Mouse (Mus musculus): Measurements from ENCODE around the gene Pdcd1lg2.
A peak's percentile ranks its signal among the peaks of the same experiment; 100 is the strongest.

Gene Pdcd1lg2

DNA sequence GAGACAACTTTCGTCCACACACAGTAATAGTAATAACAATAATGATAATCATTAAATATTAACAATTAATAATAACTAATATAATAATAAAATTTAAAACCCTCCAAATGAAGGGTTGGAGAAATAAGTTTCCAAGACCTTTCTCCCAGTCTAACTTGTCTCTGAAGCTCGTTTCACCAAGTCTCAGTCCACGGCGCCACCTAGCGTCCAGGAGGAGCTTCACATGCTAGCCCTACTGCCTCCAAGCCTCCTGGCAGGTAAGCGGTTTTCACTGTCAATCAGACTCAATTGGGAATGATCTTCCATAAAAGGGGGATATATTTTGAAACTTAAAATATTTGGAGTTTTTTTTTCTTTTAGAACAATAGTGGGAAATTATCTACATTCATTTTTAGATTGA, 90.8 kb downstream of the Pdcd1lg2 start:
- peak; percentile 80 for DNase-seq

DNA sequence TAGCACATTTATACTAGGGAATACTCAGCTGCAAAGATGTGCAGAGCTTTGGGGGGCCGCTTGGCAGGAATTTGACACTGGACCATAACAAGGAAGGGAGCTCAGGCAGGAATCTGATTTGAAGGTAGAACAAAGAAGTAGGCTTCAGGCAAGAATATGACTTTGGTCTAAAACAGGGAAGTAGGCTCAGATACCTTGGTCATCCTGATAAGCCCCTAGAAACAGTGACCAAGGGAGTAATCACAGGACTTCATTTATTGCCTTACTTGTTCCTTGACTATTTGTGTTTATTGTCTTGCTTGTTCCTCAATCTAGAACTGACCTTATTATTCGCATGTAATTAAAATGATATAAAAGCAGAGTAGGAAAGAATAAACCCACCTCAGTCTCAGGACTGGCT, 93.4 kb downstream of the Pdcd1lg2 start:
- no peak for DNase-seq

DNA sequence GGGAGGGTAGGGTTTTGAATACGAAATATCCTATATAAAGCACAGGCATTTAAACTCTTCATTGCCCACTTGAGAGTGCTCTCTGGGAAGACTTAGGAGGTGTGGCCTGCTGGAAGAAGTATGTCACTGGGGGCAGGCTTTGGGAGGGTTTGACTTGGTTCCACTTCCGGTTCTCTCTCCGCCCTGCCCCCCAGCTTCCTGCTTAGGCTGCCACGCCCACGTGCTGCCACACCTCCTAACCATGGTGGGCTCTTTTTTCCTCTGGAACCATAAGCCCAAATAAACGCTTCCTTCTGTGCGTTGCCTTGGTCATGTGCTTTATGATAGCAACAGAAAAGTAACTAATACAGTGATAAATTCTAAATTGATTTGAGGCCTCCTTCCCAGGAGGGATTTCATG, 94.9 kb downstream of the Pdcd1lg2 start:
- DNase-seq = no peak

DNA sequence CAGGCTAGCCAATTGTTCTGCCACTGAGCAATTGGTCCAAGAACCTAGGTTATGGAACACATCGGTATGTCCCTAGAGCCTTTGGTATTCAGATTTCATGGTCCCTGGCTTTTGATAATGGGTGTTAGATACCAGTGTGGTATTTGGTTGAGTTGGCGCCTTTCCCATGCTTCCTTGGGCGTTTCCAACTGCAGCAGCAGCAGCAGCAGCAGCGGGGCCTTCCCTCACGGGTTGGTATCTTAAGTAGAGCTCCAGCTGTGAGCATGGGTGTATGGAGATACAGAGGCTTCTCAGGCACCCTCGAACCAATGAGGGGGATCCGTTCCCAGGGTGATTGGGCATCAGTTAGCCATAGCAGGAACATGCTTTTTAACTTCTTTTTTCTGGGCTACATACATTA, 97.5 kb downstream of the Pdcd1lg2 start:
- DNase-seq = no peak

DNA sequence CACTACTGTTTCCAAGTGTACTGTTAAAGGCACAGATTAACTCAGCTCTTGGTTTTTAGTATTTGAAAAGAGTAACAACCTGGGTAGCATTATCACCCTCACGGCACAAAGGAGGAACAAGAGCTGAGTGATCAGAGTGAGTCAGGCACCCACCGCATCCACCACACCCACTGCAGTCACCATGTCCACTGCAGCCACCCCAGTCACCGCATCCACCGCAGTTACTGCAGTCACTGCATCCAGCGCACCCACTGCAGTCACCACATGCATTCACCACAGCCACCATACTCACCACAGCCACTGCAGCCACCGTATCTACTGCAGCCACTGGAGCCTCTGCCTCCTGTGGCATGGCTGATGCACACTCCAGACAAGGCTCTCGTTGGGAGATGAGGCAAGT, 99.1 kb downstream of the Pdcd1lg2 start:
- no peak for DNase-seq

DNA sequence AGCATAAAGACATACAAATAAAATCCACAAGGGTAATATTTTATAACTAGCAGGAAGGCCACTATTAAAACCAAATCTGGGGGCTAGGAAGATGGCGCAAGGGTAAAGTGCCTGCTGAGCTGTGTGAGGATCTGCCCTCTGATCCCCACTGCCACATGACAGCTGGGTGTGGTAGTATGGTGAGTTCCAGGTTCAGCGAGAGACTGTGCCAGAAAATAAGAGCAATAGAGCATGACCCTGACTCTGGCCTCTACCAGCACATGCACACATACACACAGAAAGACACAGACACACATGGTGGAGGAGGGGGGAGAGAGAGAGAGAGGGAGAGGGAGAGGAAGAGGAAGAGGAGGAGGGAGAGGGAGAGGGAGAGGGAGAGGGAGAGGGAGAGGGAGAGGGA, 101.1 kb downstream of the Pdcd1lg2 start:
- no peak for DNase-seq

DNA sequence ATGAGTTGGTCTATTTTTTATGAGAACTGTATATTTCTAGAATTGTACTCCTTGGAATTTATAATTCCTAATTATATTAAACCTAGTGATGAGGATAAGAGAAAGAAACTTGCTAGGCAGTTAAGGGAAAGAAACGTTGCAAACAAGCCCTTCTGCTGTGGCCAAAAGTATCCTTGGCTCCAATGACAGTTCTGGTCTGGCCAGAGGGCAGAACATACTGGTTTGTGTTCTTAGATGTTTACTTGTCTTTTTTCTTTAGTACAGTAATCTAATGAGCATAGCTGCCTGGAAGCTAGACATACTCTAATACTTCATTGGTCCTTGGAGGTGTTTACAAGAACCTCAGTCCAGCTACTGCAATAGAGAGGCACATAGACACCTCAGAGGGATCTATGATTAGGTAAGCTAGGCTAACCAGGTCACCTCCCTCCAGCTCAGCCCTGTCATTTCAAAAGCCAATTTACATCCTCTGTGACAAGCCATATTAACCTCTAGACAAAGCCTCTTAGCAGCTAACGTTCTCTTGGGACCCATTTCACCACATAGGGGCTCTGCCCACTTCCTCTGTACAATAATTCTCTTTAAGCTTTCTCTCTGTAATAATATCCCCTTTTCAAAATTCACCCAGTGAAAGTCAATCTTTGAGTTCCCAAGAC, 102.5 kb downstream of the Pdcd1lg2 start:
- peak; percentile 61 for DNase-seq

DNA sequence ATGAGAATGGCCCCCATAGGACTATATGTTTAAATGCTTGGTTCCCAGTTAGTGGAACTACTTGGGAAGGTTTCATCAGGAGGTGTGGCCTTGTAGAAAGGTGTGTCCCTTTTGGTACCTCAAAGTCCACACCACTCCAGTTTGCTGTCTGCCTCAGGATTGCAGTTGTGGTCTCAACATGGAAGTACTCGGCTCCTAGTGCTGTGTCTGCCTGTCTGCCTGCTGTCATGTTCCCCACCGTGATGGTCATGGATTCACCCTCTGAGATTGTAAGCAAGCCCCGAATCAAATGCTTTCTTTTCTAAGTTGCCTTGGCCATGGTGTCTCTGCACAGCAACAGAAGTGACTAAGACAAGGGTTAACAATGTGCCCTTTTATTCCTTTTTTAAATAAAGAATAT, 103.4 kb downstream of the Pdcd1lg2 start:
- DNase-seq = no peak

DNA sequence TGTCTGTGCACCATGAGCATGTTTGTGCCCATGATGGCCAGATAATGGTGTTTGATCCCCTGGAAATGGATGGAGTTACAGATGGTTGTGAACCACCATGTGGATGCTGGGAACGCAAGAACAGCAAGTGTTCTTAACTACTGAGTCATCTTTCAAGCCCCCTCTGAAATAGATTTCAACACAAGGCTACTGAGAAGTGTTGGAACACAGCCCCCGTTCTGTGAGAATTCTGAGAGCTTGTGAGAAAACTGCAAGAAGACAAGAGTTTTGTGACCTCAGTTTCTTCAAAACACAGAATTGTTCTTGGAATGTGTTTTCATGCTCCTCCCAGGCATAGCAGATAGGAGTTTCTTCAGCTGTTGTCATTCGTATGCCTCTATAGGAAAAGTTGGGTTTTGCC, 104.7 kb downstream of the Pdcd1lg2 start:
- DNase-seq = no peak

DNA sequence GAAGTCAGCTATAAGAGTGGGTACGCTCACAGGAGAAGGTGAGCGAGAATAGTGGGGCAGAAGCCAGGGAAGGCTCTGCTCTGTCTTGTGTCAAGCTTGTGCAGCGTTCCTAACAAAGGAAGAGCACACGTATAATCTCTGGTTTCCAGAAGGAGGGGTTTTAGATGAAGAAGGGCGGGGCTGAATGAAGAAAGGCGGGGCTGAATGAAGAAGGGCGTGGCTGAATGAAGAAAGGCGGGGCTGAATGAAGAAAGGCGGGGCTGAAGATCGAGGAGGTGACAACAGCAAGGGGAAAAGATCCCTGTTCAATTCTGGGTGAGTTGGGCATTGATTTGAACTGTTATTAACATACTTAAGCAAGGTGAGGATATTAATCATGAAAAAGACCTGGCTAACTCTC, 105.3 kb downstream of the Pdcd1lg2 start:
- no peak for DNase-seq

DNA sequence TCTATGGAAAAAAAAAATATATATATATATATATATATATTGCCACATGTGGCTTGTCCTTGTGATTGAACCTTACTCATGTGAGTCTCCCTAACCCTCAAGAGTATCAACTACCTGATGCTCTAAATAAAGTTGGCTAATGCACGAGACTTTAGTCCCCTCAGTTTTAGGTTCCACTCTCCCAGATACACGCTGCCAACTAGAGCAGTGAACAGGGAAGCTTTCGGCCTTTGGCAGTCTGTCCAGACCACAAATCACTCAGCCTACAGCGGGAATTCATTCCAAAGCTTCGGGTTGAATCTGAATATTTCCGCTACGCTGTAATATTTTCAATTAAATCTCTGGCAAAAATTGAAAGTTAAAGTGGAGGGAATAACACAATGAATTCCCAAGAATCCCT, 107.7 kb downstream of the Pdcd1lg2 start:
- no peak for DNase-seq

DNA sequence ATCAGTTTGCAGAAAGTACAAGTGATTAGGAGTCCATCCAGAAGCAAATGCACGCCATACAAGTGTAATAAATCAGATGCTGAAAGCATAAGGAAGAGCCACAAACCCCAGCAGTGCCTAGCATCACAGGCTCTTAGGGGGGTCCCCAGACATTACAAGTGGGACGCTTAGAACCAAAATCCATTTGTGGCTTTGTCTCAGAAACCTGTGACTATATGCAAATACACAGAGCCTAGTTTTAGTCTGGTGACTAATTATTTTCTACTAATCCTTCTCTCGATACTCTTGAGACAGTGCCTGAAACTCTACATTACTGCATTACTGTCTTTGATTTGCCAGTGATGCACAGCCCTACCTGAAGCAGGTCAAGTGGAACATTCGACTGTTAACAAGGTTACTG, 108.2 kb downstream of the Pdcd1lg2 start:
- DNase-seq = no peak

All from retina, postnatal 1 day (tissue).